Mouse (Mus musculus): ENCODE data around the gene Gm42715. TPM values are rescaled to one million over a fixed set of nuclear protein-coding genes. Genes with fewer than 3 reads are reported as not detected.

Gene Gm42715
- polyA plus RNA-seq (2012; ENCODE audit: insufficient read depth, low replicate concordance): 15.7 and 25.1 TPM in 2 replicates

DNA sequence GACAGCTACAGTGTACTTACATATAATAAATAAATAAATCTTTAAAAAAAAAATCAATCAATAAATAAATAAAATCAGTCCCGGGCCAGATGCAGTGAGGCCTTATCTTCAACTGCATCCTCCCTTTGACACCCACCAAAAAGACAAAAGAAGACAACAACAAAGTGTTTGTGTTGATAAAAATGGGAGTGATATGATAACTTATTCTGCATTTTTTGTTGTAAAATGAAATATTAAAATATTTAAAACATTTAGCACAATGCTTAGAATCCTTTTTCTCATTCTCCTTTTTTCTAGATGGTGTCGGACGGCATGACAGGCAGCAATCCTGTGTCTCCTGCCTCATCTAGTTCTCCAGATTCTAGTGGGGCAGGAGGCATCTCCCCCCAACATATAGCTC lies at the start of gene Gm42715:
TSS of gene Gm42715 (plus strand) at position 301 of the 400 bp plus-strand sequence.
- Histone ChIP-seq H3K4me1 (peaks cover 4% of the 10 kb centered on the region; the same call in 1 of the 2 replicates), H3K9me3 (no peaks in the 10 kb centered on the region), H3K4me3 (replicated peaks) (no peak within 1 kb of the TSS), H3K36me3 (replicated peaks; ENCODE audit: low read length) (peaks cover 97% of the 10 kb centered on the region), H3K27me3 (replicated peaks) (no peaks in the 10 kb centered on the region)
- TF ChIP-seq GATA1 (IDR thresholded peaks at IDR 0.05; ENCODE audit: borderline replicate concordance, low read length) (no peak), FLI1 (IDR thresholded peaks at IDR 0.05; ENCODE audit: low read length) (no peak)

DNA sequence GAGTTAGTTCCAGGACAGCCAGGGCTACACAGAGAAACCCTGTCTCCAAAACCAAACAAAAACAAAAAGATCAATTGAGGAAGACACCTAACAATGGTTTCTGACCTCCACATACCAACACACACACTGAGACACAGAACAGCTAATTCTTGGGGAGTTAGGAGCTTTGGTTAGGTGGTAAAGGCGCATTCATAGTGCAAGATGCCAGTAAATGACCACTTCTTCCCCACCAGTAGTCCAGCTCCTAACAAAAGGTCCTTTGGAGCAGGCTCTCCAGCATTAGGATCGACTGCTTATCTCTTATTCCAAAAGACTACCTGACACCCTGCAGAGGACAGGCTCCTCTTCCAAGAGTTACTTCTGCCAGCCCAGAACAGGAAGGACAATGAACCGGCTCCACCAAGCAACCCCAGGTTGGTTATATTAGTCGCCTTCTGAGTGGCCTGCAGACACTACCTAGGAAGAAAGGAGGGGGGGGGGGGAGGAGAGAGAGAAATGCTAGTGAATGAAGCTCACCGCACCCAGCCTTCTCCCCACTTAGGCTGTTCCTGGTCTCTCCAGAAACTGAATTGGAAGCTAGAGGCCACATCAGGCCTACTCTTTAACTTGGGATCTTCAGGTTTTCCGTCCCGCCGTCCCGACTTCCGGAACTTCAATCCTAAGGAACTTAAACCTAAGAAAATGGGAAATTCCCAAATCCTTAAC lies 49.2 kb upstream of the Gm42715 start:
- peak overlapping the region; percentile 95 for H3K4me3 ChIP-seq (replicated peaks)
- H3K27me3 ChIP-seq (replicated peaks): no peaks in the 10 kb centered on the region
- TF ChIP-seq GATA1 (IDR thresholded peaks at IDR 0.05; ENCODE audit: borderline replicate concordance, low read length) (no peak), FLI1 (IDR thresholded peaks at IDR 0.05; ENCODE audit: low read length) (no peak)
- 0 out of 2 replicates have a peak, but pooled peaks cover 5% of the 10 kb centered on the region for H3K9me3 ChIP-seq
- peaks cover 63% of the 10 kb centered on the region for H3K36me3 ChIP-seq (replicated peaks; ENCODE audit: low read length)
- H3K4me1 ChIP-seq: peaks cover 35% of the 10 kb centered on the region

DNA sequence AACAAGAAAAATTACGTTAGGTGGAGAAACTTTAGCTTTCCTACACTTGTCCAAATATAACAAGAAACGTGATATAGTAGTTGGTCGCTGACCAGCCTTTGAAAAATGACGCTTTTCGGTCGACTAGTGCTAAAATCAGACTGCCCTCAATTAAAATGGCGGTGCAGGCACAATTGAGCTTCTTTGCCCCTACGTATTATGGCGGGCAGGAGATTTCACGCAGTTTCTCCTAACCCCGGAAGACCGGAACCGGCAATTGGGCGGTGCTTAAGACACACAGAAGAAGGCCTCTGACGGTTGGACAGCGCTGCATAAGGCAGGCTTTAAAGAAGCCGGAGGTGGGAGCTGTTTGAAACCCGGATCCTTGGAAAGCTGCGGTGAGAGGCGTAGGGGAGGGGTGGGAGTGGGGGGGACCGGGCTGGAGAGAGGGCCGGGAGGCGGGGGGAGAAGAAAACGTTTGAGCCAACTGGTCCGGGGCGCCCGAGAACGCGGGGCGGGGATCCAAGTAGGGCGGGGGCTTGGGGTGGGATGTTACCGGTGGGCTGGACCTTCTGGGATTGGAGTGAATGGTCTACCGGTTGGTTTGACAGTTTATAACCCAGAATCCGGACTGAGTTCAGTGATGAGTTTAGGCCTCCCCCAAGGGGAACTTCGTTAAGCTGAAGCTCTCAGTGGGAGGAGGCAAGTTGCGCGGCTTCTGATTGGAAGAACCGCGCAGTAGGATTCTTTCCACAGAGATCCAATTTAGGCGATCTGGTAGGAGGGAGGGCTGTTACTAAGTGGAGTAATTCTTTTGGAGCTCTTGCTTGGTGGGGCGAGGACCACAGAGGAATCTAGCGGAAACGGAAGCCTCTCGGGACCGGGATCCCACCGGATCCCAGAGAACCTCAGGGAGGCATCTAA lies 48.4 kb upstream of the Gm42715 start:
- TF ChIP-seq FLI1 (IDR thresholded peaks at IDR 0.05; ENCODE audit: low read length) (no peak), GATA1 (IDR thresholded peaks at IDR 0.05; ENCODE audit: borderline replicate concordance, low read length) (no peak)
- 0 out of 2 replicates have a peak, but pooled peaks cover 5% of the 10 kb centered on the region for H3K9me3 ChIP-seq
- peaks cover 68% of the 10 kb centered on the region for H3K36me3 ChIP-seq (replicated peaks; ENCODE audit: low read length)
- peaks cover 44% of the 10 kb centered on the region for H3K4me1 ChIP-seq
- no peaks in the 10 kb centered on the region for H3K27me3 ChIP-seq (replicated peaks)
- H3K4me3 ChIP-seq (replicated peaks): peak overlapping the region; percentile 95

DNA sequence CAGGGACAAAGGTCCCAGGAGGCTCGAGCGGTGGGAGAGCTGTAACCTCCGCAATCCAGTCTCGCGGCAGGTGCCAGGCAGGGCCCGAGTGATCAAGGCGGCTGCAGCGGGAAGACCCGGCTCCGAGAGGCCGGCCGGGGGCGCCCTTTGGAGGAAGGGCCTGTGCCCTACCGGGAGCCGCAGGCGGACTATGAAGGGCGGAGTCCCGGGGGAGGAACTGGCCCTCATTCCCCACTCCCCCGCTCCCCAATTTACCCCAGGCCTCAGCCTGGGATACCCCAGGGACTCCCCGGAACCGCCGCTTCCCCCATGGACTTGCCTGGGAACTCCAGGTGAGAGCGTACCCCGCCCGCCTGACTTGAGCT lies 47.8 kb upstream of the Gm42715 start:
- Histone ChIP-seq H3K27me3 (replicated peaks) (no peaks in the 10 kb centered on the region), H3K36me3 (replicated peaks; ENCODE audit: low read length) (peaks cover 70% of the 10 kb centered on the region), H3K4me1 (peaks cover 50% of the 10 kb centered on the region), H3K9me3 (0 out of 2 replicates have a peak, but pooled peaks cover 5% of the 10 kb centered on the region), H3K4me3 (replicated peaks) (peak overlapping the region; percentile 95)
- TF ChIP-seq GATA1 (IDR thresholded peaks at IDR 0.05; ENCODE audit: borderline replicate concordance, low read length) (no peak), FLI1 (IDR thresholded peaks at IDR 0.05; ENCODE audit: low read length) (no peak)

DNA sequence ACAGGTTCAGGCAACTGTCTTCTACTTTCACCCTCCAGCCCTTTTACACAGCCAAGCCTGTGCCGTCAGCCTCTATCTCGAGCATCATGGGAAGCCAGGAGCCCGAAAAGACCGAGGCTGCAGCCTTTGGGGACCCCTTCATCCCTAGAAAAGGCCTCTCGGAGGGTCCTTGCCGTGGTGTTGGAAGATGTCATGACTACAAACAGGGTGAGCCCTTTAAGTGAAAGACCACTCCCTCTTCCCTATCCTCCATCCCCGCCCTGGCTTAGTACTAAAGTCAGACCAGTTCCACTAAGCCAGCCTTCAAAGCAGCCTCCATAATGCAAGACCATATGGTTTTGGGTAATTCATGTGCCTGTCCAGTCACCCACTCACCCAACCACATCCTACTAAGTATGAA lies 47.3 kb upstream of the Gm42715 start:
- TF ChIP-seq FLI1 (IDR thresholded peaks at IDR 0.05; ENCODE audit: low read length) (no peak), GATA1 (IDR thresholded peaks at IDR 0.05; ENCODE audit: borderline replicate concordance, low read length) (no peak)
- no peaks in the 10 kb centered on the region for H3K27me3 ChIP-seq (replicated peaks)
- H3K36me3 ChIP-seq (replicated peaks; ENCODE audit: low read length): peaks cover 71% of the 10 kb centered on the region
- H3K4me1 ChIP-seq: peaks cover 54% of the 10 kb centered on the region
- H3K9me3 ChIP-seq: 0 out of 2 replicates have a peak, but pooled peaks cover 5% of the 10 kb centered on the region
- H3K4me3 ChIP-seq (replicated peaks): peak overlapping the region; percentile 95

DNA sequence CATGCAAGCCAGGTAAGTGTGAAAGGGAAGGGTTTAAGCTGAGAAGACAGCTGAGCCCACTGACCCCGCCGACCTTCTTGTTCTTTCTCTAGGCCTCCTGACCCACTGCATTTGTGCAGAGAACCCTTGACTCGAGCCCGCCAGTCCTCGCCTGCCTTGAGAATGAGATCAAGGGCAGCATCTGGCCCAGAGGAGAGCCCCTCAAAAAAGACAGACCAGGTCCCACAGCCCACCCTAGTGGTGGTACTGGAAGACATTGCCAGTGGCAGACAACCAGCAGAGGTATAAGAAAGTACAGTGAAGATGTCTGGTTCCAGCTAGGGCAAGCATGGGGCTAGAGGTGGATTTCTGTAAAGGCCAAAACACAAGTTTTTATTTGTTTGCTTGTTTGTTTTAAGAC lies 45.7 kb upstream of the Gm42715 start:
- Histone ChIP-seq H3K27me3 (replicated peaks) (no peaks in the 10 kb centered on the region), H3K4me3 (replicated peaks) (peak overlapping the region; percentile 48), H3K4me1 (peaks cover 58% of the 10 kb centered on the region), H3K9me3 (0 out of 2 replicates have a peak, but pooled peaks cover 3% of the 10 kb centered on the region), H3K36me3 (replicated peaks; ENCODE audit: low read length) (peaks cover 57% of the 10 kb centered on the region)
- no peak for TF ChIP-seq GATA1 (IDR thresholded peaks at IDR 0.05; ENCODE audit: borderline replicate concordance, low read length)
- no peak for TF ChIP-seq FLI1 (IDR thresholded peaks at IDR 0.05; ENCODE audit: low read length)

DNA sequence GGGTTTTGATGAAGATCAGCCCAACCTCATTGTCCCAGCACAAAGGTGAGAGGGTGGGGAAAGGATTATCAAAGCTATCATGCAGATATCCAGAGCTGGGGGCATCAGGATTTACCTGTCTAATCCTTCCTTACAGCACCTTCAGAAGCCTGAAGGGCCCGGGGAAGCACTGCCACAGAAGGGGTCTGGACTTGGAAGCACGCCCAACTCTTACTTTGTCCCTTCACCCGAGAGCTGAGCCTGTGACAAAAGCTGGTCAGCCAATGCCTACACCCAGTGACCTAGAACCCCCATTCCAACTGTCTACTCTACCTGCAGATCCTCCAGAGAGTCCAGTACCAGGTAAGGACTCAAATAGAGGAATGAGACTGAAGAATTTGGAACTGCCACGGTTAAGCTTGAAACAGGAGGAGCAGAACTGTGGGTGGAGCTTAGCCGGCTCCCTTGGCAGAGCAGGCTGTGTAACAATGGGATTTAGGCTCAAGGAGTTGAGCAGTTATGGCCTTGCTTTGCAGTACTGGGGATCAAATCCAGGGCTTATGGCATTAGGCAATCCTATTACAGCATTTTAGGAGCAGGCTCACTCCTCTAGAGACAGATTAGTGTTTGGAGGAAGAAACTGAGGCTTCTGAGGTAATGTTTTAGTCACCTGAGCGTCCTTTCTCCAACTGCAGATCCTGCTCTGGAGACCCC lies 44.9 kb upstream of the Gm42715 start:
- Histone ChIP-seq H3K9me3 (no peaks in the 10 kb centered on the region), H3K36me3 (replicated peaks; ENCODE audit: low read length) (peaks cover 53% of the 10 kb centered on the region), H3K4me1 (peaks cover 53% of the 10 kb centered on the region), H3K4me3 (replicated peaks) (no peak overlapping the region), H3K27me3 (replicated peaks) (no peaks in the 10 kb centered on the region)
- TF ChIP-seq FLI1 (IDR thresholded peaks at IDR 0.05; ENCODE audit: low read length) (no peak), GATA1 (IDR thresholded peaks at IDR 0.05; ENCODE audit: borderline replicate concordance, low read length) (no peak)

DNA sequence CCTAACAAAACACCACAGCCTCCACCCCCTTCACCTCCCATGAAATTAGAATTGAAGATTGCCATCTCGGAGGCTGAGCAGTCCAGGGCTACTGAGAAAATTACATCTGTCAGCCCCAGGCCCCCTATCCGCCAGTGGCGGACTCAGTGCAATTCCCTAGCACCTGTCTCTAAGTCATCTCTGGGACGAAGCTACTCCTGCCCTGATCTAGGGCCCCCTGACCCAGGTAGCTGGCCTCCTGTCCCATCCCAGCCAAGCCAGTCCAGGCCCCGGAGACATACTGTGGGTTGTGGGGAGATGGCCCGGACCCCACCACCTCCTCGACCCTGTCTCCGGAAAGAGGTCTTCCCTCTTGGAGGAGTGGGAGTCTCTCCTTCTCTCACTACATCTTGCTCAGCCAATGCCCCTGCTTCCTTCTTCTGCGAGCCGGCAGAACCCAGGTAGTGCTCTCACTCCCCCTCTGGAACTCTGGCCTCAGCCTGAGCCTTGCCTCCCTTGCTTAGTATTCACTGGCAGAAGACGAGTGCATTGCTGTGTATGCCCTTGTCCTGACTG lies 44.1 kb upstream of the Gm42715 start:
- Histone ChIP-seq H3K27me3 (replicated peaks) (no peaks in the 10 kb centered on the region), H3K4me3 (replicated peaks) (no peak overlapping the region), H3K4me1 (peaks cover 54% of the 10 kb centered on the region), H3K36me3 (replicated peaks; ENCODE audit: low read length) (peaks cover 57% of the 10 kb centered on the region), H3K9me3 (no peaks in the 10 kb centered on the region)
- no peak for TF ChIP-seq FLI1 (IDR thresholded peaks at IDR 0.05; ENCODE audit: low read length)
- no peak for TF ChIP-seq GATA1 (IDR thresholded peaks at IDR 0.05; ENCODE audit: borderline replicate concordance, low read length)

DNA sequence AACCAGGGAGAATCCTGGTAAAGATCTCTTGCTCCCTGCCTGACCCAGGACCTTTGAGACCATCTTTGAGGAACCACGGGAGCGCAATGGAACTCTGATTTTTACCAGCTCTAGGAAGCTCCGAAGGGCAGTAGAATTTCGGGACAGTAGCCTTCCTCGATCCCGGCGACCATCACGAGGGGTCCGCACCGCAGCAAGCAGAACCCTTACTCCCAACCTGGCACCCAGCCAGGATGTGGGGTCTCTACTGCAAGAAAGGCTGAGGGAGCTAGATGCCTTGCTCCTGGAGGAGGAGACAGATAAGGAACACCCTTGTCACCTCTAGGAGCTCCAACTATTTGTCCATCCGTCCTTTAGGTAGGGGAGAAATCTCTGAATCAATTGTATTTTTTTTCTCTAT lies 43.0 kb upstream of the Gm42715 start:
- TF ChIP-seq GATA1 (IDR thresholded peaks at IDR 0.05; ENCODE audit: borderline replicate concordance, low read length): no peak
- no peak for TF ChIP-seq FLI1 (IDR thresholded peaks at IDR 0.05; ENCODE audit: low read length)
- no peaks in the 10 kb centered on the region for H3K9me3 ChIP-seq
- H3K36me3 ChIP-seq (replicated peaks; ENCODE audit: low read length): peaks cover 68% of the 10 kb centered on the region
- H3K27me3 ChIP-seq (replicated peaks): no peaks in the 10 kb centered on the region
- peaks cover 64% of the 10 kb centered on the region for H3K4me1 ChIP-seq
- H3K4me3 ChIP-seq (replicated peaks): peak overlapping the region; percentile 67
